Mouse (Mus musculus) layer of hippocampus, postnatal 25 days (tissue): ENCODE measurements around the gene Gm21905. TPM values are rescaled to one million over a fixed set of nuclear protein-coding genes. Genes with fewer than 3 reads are reported as not detected.

Experiments
- DNase-seq, 2 experiments: peaks; one replicate each; pipeline ENCODE4 v3.0.0; 2022; ENCODE audit warnings: mixed read lengths in 2 of 2, low spot score in 1 of 2; ENCODE audit errors: extremely low spot score in 1 of 2
- total RNA-seq, 2 experiments: library from RNA; stranded (reverse); gene quantifications; 2 replicates each; pipeline ENCODE4 v1.2.3; 2021

Gm21905 gene
- not detected for total RNA-seq

- no peak for DNase-seq
Observed at GRCm38 (mm10) chr5:67946321-67946720, at the start of gene Gm21905. Gene Gm21905, minus strand, starts transcription at chr5:67946421.

- no peak for DNase-seq
Observed at GRCm38 (mm10) chr5:67990426-67990825, 44.2 kb upstream of the Gm21905 start.

- DNase-seq = no peak
Observed at GRCm38 (mm10) chr5:67981946-67982526, 35.8 kb upstream of the Gm21905 start.

DNA sequence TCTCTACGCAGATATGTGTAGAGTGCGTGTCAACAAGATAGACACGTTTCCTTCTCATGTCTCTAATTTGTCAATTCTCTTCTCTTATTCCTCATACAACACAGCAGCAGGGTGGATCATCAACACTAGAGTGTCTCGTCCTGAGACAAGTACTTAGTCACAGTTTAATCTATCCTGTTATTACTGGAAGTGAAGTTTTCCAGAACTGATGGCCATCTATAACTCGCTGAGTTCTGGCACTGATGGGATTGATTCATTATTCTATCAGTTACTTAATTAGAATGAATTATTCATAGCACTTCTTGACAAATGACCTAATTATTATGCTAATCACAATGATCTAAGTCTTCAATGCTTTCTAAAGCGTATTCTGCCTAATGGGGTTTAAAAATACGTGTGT, 23.3 kb upstream of the Gm21905 start:
- no peak for DNase-seq

DNA sequence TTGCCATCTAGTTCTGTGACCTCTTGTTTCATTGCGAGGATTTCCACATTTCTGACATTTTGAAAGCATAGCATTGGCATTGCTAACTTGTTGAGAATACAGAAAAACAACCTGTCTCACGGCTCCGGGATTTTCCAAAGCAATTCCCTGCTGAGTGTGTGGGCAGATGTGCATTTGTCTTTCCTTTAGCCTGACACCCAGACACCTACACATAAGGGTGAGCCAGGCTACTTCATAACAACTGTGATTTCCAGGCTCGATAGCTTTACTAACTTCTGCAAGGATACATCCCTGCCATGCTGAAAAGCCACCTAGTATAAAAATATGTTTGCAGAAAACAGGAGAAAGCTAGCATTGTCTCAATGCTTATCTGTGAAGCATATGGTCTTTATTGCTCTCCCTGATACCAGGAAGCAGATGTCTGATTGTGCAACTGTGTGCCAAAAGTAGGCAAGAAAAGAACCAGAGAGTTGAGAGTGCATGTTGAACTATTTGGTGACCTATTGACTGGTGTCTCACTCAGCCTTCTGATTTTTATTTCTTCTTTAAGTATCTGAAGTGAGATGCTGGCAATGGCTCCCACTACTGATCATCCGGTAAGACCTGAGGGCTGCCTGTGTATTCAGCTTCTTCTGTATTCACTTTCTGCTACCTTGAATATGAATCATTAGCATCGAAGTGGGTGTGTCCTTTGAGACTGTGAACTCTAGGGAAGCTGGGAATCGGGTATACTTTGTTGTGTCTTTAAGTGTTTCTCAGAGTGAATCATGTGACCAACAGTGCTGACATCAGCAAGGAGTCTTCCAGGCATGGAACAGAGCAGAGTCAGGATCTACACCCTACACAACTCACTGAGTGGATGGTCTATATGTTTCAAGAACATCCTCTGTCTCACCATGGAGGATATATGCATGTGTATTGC, 15.7 kb upstream of the Gm21905 start:
- no peak for DNase-seq

GRCm38 (mm10) chr5:67955486-67955885, 9.3 kb upstream of the Gm21905 start:
- no peak for DNase-seq

GRCm38 (mm10) chr5:67954097-67954496, 7.9 kb upstream of the Gm21905 start:
- DNase-seq = no peak

DNA sequence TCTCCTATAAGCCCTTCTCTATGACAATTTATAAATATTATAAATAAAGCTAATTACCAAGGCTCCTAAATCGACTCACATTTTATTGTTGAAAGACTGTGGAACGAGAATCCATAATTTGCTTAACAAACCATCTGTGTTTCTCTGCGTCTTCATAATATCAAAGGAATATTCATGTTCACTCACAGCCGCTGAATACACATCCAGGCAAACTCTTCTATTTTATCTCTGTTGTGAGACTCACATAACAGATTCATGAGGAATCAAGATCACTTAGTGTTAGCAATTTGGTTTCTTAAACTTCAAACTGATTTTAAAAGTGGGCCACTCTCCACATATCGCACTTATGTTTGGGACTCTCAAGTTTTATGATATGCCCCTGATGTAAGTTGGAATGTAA, 1.9 kb upstream of the Gm21905 start:
- no peak for DNase-seq

DNA sequence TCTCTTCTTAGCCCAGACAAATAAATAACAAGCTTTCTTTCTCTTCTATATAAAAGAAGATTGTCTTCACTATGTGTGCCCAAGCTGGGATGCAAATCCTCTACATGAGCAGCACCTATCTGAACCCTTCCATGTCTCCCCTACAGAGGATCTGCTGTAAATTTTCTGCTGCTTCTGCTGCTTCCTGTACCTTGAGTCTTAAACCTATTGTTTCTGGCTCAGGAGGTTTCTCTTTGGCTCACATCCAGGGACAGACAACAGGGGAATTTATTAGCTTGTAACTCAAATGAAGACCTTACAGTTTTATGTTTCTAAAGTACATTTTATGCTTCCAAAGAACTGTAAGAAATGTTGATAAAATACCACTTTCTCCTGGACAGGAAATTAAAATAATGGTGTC, 785 bp upstream of the Gm21905 start:
- no peak for DNase-seq

- DNase-seq = no peak
Observed at GRCm38 (mm10) chr5:67944074-67944785, 2.0 kb downstream of the Gm21905 start.

DNA sequence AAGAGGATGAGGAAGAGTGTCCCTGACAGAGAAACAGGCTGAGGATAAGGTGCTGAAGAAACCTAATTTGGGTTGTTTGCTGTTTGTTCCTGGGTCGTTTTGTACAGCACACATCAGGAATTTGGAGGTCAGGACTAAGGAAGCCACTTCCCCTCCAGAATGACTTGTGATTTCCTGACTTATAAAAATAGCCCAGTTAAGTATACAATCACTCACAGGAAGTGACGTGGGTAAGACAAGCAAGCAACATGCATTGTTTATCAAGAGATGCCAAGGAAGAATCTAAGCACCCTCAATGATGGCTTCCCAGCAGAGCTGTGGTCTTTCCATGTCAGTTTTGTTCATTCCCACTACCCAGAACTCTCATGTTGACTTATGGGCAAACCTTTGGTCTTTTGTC, 3.0 kb downstream of the Gm21905 start:
- DNase-seq = no peak

DNA sequence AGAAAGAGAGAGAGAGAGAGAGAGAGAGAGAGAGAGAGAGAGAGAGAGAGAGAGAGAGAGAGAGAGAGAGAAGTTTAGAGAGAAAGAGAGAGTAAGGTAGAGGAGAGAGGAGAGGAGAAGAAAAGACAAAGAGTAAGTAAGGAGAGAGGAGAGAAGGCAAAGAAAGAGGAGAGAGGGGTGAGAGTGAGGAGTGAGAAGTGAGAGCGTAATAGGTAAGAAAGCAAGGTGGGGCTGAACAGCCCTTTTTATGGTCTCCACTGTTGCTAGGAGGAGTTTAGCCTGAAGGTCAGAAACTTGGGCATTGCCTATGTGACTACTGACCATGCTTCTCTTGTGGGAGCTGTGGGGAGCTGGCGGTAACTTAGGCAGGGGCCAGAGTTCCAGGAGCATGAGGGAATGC, 4.9 kb downstream of the Gm21905 start, which contains the start of gene Gm5108:
Gene Gm5108 (plus strand): TSS at position 301 of the 400 bp plus-strand sequence.
- no peak for DNase-seq

DNA sequence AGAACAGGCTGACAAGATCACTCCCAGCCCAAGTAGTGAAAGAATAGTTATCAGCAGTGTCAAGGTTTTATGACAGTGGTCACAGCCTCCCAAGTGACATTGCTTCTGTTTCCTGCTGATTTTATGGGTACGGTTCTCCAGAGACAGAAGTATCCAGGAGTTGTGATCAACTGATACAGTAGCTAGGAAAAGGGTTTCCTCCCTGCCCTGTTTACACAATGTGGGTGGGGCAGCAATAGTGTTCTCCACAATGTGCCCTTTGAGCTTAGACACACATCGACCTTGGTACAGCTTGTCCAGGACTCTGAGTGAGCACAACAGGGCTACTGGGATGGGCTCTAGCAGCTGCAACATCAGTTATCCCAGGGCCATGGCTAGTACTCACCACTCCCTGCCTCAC, 14.6 kb downstream of the Gm21905 start:
- DNase-seq = no peak

DNA sequence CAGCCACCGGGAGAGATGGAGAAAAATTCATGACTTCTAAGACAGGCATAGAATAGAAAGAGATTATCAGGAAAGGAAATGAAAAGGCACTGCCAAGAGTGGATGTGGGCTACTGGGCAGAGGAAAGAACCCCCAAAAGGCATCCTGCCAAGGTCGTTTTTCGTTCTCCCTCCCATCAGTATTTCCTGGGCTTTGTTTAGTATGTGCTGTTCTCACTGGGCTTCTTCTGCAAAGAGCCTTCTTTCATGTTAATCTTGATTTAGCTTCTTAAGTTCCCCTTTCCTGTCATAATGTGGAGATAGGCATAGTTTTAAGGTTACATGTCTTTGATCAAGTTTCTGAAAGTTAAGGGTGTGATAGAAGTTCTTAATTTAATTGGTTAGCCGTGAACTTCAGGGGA, 15.6 kb downstream of the Gm21905 start:
- DNase-seq = no peak

- no peak for DNase-seq
Observed at GRCm38 (mm10) chr5:67904555-67904954, 41.7 kb downstream of the Gm21905 start.

DNA sequence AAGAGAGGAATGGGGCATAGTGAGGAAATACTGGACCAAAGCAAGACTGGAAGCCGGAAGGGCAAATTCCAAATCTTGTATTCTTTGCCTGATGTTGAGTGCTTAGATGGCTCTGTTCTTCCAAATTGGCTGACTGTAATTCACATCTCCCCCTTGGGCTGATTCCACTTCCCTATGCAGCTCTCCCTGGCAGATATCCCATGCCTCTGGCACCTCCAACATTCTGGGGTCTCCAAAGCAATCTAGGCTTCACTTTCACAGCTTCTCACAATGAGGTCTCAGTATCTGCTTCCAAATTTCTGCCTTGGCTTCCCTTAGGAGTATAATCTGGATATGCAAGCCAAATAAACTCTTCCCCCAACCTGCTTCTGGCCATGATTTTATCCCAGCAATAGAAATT, 47.3 kb downstream of the Gm21905 start:
- no peak for DNase-seq

- DNase-seq = no peak
Observed at GRCm38 (mm10) chr5:67884422-67885210, 61.6 kb downstream of the Gm21905 start.

DNA sequence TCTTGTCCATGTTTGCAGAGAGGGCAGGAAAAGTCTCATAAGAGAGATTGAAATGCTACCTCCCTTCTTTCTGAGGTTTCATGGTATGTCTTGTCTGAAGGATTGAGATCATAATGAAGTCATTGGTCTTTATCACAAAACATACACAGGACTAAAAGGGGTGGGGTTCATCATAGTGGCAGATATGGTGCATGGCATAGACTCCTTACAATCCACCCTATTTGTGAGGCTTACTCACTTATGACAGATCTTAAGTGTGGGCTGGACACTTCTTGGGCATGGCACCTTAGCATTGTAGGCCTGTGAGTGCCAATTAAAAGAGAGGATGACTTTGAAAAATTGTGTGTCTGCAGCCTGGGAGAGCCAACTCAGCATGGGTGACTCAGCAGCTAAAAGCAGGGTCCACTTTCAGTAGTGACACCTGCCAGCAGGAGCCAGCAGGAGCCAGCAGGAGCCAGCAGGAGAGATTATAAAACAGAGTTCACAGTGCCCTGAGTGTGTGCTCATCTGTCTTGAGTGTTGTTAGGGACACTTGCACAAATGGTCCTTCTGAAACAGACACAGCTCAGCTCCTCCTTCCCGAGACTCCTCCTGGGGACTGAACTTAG, 62.6 kb downstream of the Gm21905 start:
- no peak for DNase-seq
